Mouse (Mus musculus): ENCODE measurements around the gene Ppp1r3e.

DNA sequence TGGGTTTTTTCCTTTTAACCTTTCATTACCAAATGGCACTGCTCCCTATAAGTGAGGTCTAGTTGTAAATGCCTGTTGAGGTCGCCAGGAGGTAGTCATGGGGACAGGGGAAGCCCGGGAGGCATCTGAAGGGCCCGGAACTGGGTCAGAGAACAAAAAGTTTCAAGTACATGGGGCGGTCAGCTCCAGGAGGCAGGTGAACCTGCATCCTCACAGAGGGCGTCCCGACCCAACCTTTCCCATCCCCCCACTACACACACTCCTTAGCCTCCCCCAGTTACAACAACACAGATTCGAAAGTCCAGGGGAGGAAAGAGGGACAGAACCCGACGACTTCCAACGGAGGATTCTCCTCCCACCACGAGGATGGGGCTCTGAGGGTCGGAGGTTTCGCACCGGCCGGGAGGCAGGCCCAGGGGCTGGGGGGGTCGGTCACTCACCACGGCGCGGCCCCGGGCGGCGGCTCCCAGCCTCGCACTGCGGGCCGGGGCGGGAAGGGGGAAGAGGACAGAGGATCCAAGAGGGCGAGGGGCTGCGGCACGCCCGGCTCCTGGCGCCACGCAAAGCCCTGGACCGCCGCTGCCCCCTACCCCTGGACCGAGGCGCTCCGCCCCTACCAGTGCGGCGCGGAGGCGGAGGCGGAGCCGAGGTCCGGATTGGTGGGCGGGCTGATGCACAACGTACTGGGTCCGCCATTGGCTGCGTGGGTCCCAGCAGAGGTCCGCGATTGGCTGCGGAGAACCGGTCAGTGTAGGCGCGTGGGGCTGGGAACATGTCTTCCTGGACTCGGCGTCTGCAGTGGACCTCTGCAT lies 13.6 kb downstream of the Ppp1r3e start:
- no peak for TF ChIP-seq CTCF (IDR thresholded peaks at IDR 0.05; ENCODE audit: borderline replicate concordance, insufficient read depth, low read length)
- TF ChIP-seq POLR2A (IDR thresholded peaks at IDR 0.05; ENCODE audit: low read depth, low read length), result peak; percentile 78
